Mouse (Mus musculus) CH12.LX (cell line): ENCODE results near the gene Tmem214.

Experiments used
- BHLHE40 ChIP-seq: IDR thresholded peaks from 2 replicates; pipeline ENCODE4 v1.6.1; 2011; ENCODE audit warnings: mild to moderate bottlenecking, low read depth, low read length, improper control_type of control experiment
- CTCF ChIP-seq, 2 experiments: IDR thresholded peaks in 1 of 2; conservative IDR thresholded peaks in 1 of 2; 2 replicates each; pipeline ENCODE4 v1.5.1; 2011 to 2012; ENCODE audit warnings: low read depth in 2 of 2, low read length in 2 of 2, improper control_type of control experiment in 1 of 2, inconsistent platforms in 1 of 2, mild to moderate bottlenecking in 1 of 2, moderate library complexity in 1 of 2
- EP300 ChIP-seq: IDR thresholded peaks from 2 replicates; pipeline ENCODE4 v1.6.1; 2011; ENCODE audit warnings: low read length, improper control_type of control experiment
- GABPA ChIP-seq: IDR thresholded peaks from 2 replicates; pipeline ENCODE4 v1.6.1; 2012; ENCODE audit warnings: low read depth, low read length, improper control_type of control experiment, inconsistent platforms; ENCODE audit not compliant: insufficient replicate concordance
- HCFC1 ChIP-seq: IDR thresholded peaks from 2 replicates; pipeline ENCODE4 v1.6.1; 2012; ENCODE audit warnings: low read depth, mild to moderate bottlenecking, inconsistent platforms, low read length, improper control_type of control experiment
- MAX ChIP-seq: IDR thresholded peaks from 2 replicates; pipeline ENCODE4 v1.6.1; 2011; ENCODE audit warnings: low read length, improper control_type of control experiment
- NELFE ChIP-seq: IDR thresholded peaks from 2 replicates; pipeline ENCODE4 v1.6.1; 2011; ENCODE audit warnings: low read depth, low read length, improper control_type of control experiment
- POLR2A ChIP-seq: IDR thresholded peaks from 2 replicates; pipeline ENCODE4 v1.6.1; 2011; ENCODE audit warnings: low read depth, mild to moderate bottlenecking, improper control_type of control experiment, low read length

DNA sequence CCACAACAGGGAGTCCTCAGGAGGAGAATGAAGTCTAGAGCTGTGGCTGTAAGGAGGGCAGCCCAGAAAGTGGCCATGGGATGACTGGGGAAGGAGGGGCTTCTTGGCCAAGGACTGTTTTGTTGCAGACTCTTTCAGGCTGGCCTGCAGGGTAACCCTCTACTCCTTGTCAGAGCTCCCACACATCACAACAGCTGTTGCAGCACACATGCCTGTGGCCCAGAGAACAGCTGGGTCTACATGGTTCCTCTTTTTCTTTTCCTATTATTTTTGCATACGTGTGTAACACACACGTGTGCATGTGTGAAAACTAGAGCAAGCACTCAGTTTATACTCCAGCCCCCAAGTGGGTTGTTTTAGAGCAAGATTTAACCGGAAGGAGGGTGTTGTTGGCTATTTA, 941 bp upstream of the Tmem214 start:
- TF ChIP-seq BHLHE40 (peak; percentile 99), MAX (peak; percentile 63), GABPA (no peak), CTCF (conservative IDR thresholded peaks at IDR 0.05 in 1 of 2, IDR thresholded peaks at IDR 0.05 in 1 of 2; ENCODE audit: low read depth in 2 of 2, low read length in 2 of 2) (no peak), HCFC1 (no peak), EP300 (peak; percentile 79), POLR2A (no peak), NELFE (no peak; the same call in 1 of the 2 replicates)
